Mouse (Mus musculus): ENCODE results near the gene Ggt6. TPM values are rescaled to one million over a fixed set of nuclear protein-coding genes. Genes with fewer than 3 reads are reported as not detected.

Gene Ggt6
- total RNA-seq, 1 experiment, result 0.98 TPM

- H3K9me3 ChIP-seq (ENCODE audit: control insufficient read depth, insufficient read depth, low read depth, low read length), result no peaks in the 10 kb centered on the region
- no peak overlapping the region for H3K27ac ChIP-seq (ENCODE audit: insufficient read depth, low read depth, low read length, poor library complexity, severe bottlenecking)
- H3K9ac ChIP-seq (ENCODE audit: insufficient read depth, low read depth, low read length, poor library complexity, severe bottlenecking), result no peak overlapping the region
- H3K4me3 ChIP-seq (ENCODE audit: insufficient read depth in 1 of 2, low read depth in 1 of 2, low read length in 2 of 2, poor library complexity in 1 of 2, severe bottlenecking in 1 of 2), result no peak overlapping the region
- H3K4me1 ChIP-seq (ENCODE audit: control insufficient read depth in 2 of 2, insufficient read depth in 2 of 2, low read length in 2 of 2, poor library complexity in 1 of 2), result no peaks in the 10 kb centered on the region; a peak in 1 of 4 replicates
- no peaks in the 10 kb centered on the region for H3K36me3 ChIP-seq (ENCODE audit: control insufficient read depth, insufficient read depth, low read length, poor library complexity, severe bottlenecking)
- no peak for DNase-seq (ENCODE audit: low read depth, low spot score)
- TF ChIP-seq MAFK (IDR thresholded peaks at IDR 0.05; ENCODE audit: insufficient read depth, low read depth, low read length) (no peak), HCFC1 (IDR thresholded peaks at IDR 0.05; ENCODE audit: borderline replicate concordance, insufficient read depth, low read length) (no peak)
- in situ Hi-C loops (cut with MboI; ENCODE audit: low sequenced_read_pairs in 2 of 2, unreplicated experiment in 2 of 2), result no loop called here
Measured at GRCm38 (mm10) chr11:72485157-72485556, 49.8 kb downstream of the Ggt6 start.

DNA sequence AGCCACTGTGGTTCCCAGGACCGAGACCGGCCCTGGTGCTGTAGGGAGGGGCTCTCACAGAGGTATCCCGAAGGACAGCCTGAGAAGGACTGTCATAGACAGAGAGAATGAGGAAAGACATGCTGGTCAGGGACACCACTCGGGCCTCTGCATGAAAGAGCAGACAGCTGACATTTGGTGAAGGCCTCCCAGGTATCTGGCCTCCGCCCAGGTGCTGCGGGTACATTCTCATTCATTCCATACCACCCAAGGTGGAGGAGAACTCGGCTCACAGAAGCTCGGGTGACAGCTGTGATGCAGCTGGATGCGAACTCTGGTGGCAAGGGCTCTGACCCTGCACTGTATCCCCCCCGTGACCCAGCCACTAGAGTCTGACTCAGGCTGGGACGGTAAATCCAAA is 50.6 kb downstream of the Ggt6 start:
- Histone ChIP-seq H3K4me3 (ENCODE audit: insufficient read depth in 1 of 2, low read depth in 1 of 2, low read length in 2 of 2, poor library complexity in 1 of 2, severe bottlenecking in 1 of 2) (no peak overlapping the region), H3K9ac (ENCODE audit: insufficient read depth, low read depth, low read length, poor library complexity, severe bottlenecking) (no peak overlapping the region), H3K9me3 (ENCODE audit: control insufficient read depth, insufficient read depth, low read depth, low read length) (no peaks in the 10 kb centered on the region), H3K27ac (ENCODE audit: insufficient read depth, low read depth, low read length, poor library complexity, severe bottlenecking) (no peak overlapping the region), H3K36me3 (ENCODE audit: control insufficient read depth, insufficient read depth, low read length, poor library complexity, severe bottlenecking) (no peaks in the 10 kb centered on the region), H3K4me1 (ENCODE audit: control insufficient read depth in 2 of 2, insufficient read depth in 2 of 2, low read length in 2 of 2, poor library complexity in 1 of 2) (no peaks in the 10 kb centered on the region; a peak in 1 of 4 replicates)
- no peak for DNase-seq (ENCODE audit: low read depth, low spot score)
- in situ Hi-C loops (cut with MboI; ENCODE audit: low sequenced_read_pairs in 2 of 2, unreplicated experiment in 2 of 2), result no loop called here
- no peak for TF ChIP-seq CHD2 (IDR thresholded peaks at IDR 0.05; ENCODE audit: low read depth, low read length)
- no peak for TF ChIP-seq MAFK (IDR thresholded peaks at IDR 0.05; ENCODE audit: insufficient read depth, low read depth, low read length)
- TF ChIP-seq ZC3H11A (IDR thresholded peaks at IDR 0.05; ENCODE audit: borderline replicate concordance, low read depth, low read length), result no peak
- TF ChIP-seq ZNF384 (IDR thresholded peaks at IDR 0.05; ENCODE audit: low read depth, low read length), result no peak
- no peak for TF ChIP-seq HCFC1 (IDR thresholded peaks at IDR 0.05; ENCODE audit: borderline replicate concordance, insufficient read depth, low read length)

- Histone ChIP-seq H3K9ac (ENCODE audit: insufficient read depth, low read depth, low read length, poor library complexity, severe bottlenecking) (no peak overlapping the region), H3K4me1 (ENCODE audit: control insufficient read depth in 2 of 2, insufficient read depth in 2 of 2, low read length in 2 of 2, poor library complexity in 1 of 2) (no peaks in the 10 kb centered on the region; a peak in 1 of 4 replicates), H3K9me3 (ENCODE audit: control insufficient read depth, insufficient read depth, low read depth, low read length) (no peaks in the 10 kb centered on the region), H3K27ac (ENCODE audit: insufficient read depth, low read depth, low read length, poor library complexity, severe bottlenecking) (no peak overlapping the region), H3K4me3 (ENCODE audit: insufficient read depth in 1 of 2, low read depth in 1 of 2, low read length in 2 of 2, poor library complexity in 1 of 2, severe bottlenecking in 1 of 2) (no peak overlapping the region), H3K36me3 (ENCODE audit: control insufficient read depth, insufficient read depth, low read length, poor library complexity, severe bottlenecking) (no peaks in the 10 kb centered on the region)
- in situ Hi-C loops (cut with MboI; ENCODE audit: low sequenced_read_pairs in 2 of 2, unreplicated experiment in 2 of 2), result no loop called here
- TF ChIP-seq CHD2 (IDR thresholded peaks at IDR 0.05; ENCODE audit: low read depth, low read length) (no peak), MAFK (IDR thresholded peaks at IDR 0.05; ENCODE audit: insufficient read depth, low read depth, low read length) (no peak), ZNF384 (IDR thresholded peaks at IDR 0.05; ENCODE audit: low read depth, low read length) (no peak), ZC3H11A (IDR thresholded peaks at IDR 0.05; ENCODE audit: borderline replicate concordance, low read depth, low read length) (no peak), HCFC1 (IDR thresholded peaks at IDR 0.05; ENCODE audit: borderline replicate concordance, insufficient read depth, low read length) (no peak)
- no peak for DNase-seq (ENCODE audit: low read depth, low spot score)
Measured at GRCm38 (mm10) chr11:72487171-72487570, 51.8 kb downstream of the Ggt6 start.

DNA sequence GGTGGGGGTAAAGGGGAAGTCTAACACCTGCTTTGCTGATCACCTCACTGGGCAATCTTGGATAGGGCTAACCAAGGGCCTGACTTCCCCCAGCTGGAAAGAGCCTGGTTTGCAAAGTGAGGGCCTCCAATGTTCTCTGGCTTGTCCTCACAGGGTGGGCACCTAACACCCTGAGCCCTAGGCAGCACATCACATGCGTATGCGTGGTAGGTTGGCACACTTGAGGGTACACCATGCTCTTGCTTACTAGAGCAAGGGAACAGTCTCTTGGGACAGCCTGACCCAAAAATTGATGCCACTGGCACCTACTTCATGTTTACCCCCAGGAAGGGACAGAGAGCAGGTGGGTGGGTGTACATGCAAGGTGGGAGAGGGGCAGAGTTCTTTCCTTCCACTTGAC is 52.4 kb downstream of the Ggt6 start:
- H3K4me3 ChIP-seq (ENCODE audit: insufficient read depth in 1 of 2, low read depth in 1 of 2, low read length in 2 of 2, poor library complexity in 1 of 2, severe bottlenecking in 1 of 2), result no peak overlapping the region
- TF ChIP-seq ZC3H11A (IDR thresholded peaks at IDR 0.05; ENCODE audit: borderline replicate concordance, low read depth, low read length), result no peak
- TF ChIP-seq HCFC1 (IDR thresholded peaks at IDR 0.05; ENCODE audit: borderline replicate concordance, insufficient read depth, low read length), result no peak
- TF ChIP-seq ZNF384 (IDR thresholded peaks at IDR 0.05; ENCODE audit: low read depth, low read length), result no peak
- TF ChIP-seq CHD2 (IDR thresholded peaks at IDR 0.05; ENCODE audit: low read depth, low read length), result no peak
- TF ChIP-seq MAFK (IDR thresholded peaks at IDR 0.05; ENCODE audit: insufficient read depth, low read depth, low read length), result no peak
- no peak for DNase-seq (ENCODE audit: low read depth, low spot score)
- in situ Hi-C loops (cut with MboI; ENCODE audit: low sequenced_read_pairs in 2 of 2, unreplicated experiment in 2 of 2), result no loop called here
- H3K27ac ChIP-seq (ENCODE audit: insufficient read depth, low read depth, low read length, poor library complexity, severe bottlenecking), result no peak overlapping the region
- no peak overlapping the region for H3K9ac ChIP-seq (ENCODE audit: insufficient read depth, low read depth, low read length, poor library complexity, severe bottlenecking)
- H3K36me3 ChIP-seq (ENCODE audit: control insufficient read depth, insufficient read depth, low read length, poor library complexity, severe bottlenecking), result no peaks in the 10 kb centered on the region
- no peaks in the 10 kb centered on the region for H3K9me3 ChIP-seq (ENCODE audit: control insufficient read depth, insufficient read depth, low read depth, low read length)
- H3K4me1 ChIP-seq (ENCODE audit: control insufficient read depth in 2 of 2, insufficient read depth in 2 of 2, low read length in 2 of 2, poor library complexity in 1 of 2), result no peaks in the 10 kb centered on the region; a peak in 1 of 4 replicates

Other genes starting within 250 kb of the Ggt6 start
- gene Gm43951, start 228.7 kb upstream of the Ggt6 start, total RNA-seq (2012; rRNA removed), result 2.8 and 5.1 TPM in 2 replicates
- 8.3 and 8.5 TPM in 2 replicates for gene 4933427D14Rik, start 228.1 kb upstream of the Ggt6 start, total RNA-seq (2012; rRNA removed)
- gene Txndc17, start 228.0 kb upstream of the Ggt6 start, total RNA-seq (2012; rRNA removed), result 77.1 and 126 TPM in 2 replicates
- gene Med31, start 219.9 kb upstream of the Ggt6 start, total RNA-seq (2012; rRNA removed), result 21.5 and 28.6 TPM in 2 replicates
- gene Slc13a5, start 168.3 kb upstream of the Ggt6 start, total RNA-seq (2012; rRNA removed), result 7.1 and 8.1 TPM in 2 replicates
- 7.5 and 7.6 TPM in 2 replicates for gene Xaf1, start 133.9 kb upstream of the Ggt6 start, total RNA-seq (2012; rRNA removed)
- 0.13 and 0.16 TPM in 2 replicates for gene Fbxo39, start 121.1 kb upstream of the Ggt6 start, total RNA-seq (2012; rRNA removed)
- gene Tekt1, start 73.1 kb upstream of the Ggt6 start, total RNA-seq (2012; rRNA removed), result 4.0 and 5.7 TPM in 2 replicates
- gene Smtnl2, start 23.8 kb upstream of the Ggt6 start, total RNA-seq (2012; rRNA removed), result 23.6 and 26.7 TPM in 2 replicates
- gene Mybbp1a, start 5.8 kb downstream of the Ggt6 start, total RNA-seq (2012; rRNA removed), result 278 and 286 TPM in 2 replicates
- gene Spns2, start 54.4 kb downstream of the Ggt6 start, total RNA-seq (2012; rRNA removed), result 2.4 and 3.3 TPM in 2 replicates
- gene Spns3, start 115.0 kb downstream of the Ggt6 start, total RNA-seq (2012; rRNA removed), result 0.32 and 1.9 TPM in 2 replicates
- gene Ube2g1, start 171.8 kb downstream of the Ggt6 start, total RNA-seq (2012; rRNA removed), result 24.2 and 27.9 TPM in 2 replicates